Mouse (Mus musculus): ENCODE data around the gene Rnf130.

DNA sequence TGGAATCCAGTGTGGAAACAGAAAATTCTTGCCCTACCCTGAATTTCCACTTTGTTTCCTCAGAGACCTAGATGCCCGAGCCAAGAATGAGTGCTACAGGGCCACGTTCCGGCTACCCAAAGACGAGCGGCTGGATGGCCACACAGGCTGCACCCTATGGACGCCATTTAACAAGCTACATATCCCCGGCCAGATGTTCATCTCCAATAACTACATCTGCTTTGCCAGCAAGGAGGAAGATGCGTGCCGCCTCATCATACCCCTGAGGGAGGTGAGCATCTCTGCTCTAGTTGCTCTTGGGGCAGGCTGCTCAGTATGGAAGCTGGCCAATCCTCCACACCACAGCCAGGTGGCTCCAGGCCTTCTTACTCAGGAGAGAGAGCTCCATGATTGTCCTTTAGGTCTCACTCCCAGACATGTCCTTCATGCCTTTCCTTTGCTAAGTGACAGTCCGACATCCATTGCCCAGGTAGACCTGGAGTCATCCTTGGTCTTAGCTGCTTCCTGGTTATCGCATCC lies 122.9 kb downstream of the Rnf130 start:
- TF ChIP-seq CTCF (IDR thresholded peaks at IDR 0.05; ENCODE audit: low read depth): no peak
- TF ChIP-seq EP300 (optimal IDR thresholded peaks at IDR 0.05): no peak

Data from stomach, postnatal 0 days (tissue).